Mouse (Mus musculus) olfactory bulb, adult 2 months (tissue): ENCODE results near the gene Gm21317. TPM values are rescaled to one million over a fixed set of nuclear protein-coding genes. Genes with fewer than 3 reads are reported as not detected.
"Not testable (repeated sequence)": the region's sequence is repeated elsewhere in the genome, so short reads cannot be mapped to it uniquely, and the experiment has no call there.

Experiments used
- H3K27ac ChIP-seq: fragments of 200-500 bp; 2 replicates; pipeline ENCODE4 v1.5.1; 2012; ENCODE audit warnings: low read depth, low read length; ENCODE audit not compliant: insufficient read depth
- H3K4me1 ChIP-seq: fragments of 200-500 bp; 2 replicates; pipeline ENCODE4 v1.6.1; 2012; ENCODE audit warnings: low read length; ENCODE audit not compliant: control insufficient read depth, insufficient read depth
- H3K4me3 ChIP-seq: fragments of 200-500 bp; 2 replicates; pipeline ENCODE4 v1.5.1; 2012; ENCODE audit warnings: mild to moderate bottlenecking, low read depth, low read length, moderate library complexity; ENCODE audit not compliant: insufficient read depth
- WGBS: fragments of 180-500 bp; shearing (Covaris S2); methylation state at CpG from one replicate; pipeline ENCODE4 v1.1.7; 2018; 5-methylcytosine and 5-hydroxymethylcytosine counted together
- polyA plus RNA-seq: library from polyadenylated mRNA; stranded (reverse); fragments of >200 nt; gene quantifications from 2 replicates; pipeline ENCODE4 v1.2.4, GENCODE M21; 2012; ENCODE audit warnings: low replicate concordance; ENCODE audit not compliant: missing spikeins, insufficient read depth, insufficient read length

Gm21317 gene
- polyA plus RNA-seq = not detected in 2 replicates

GRCm38 (mm10) chrY:82224927-82225326, at the start of gene Gm21317:
Gm21317 (plus strand) TSS chrY:82225227.
- not testable (repeated sequence) for H3K4me1 ChIP-seq, H3K4me3 ChIP-seq, H3K27ac ChIP-seq
- WGBS = no CpG with 5 or more reads among the region's 6 CpGs
